Mouse (Mus musculus) neural tube, embryonic 13.5 days (tissue): Measurements from ENCODE around the gene Gbgt1. TPM values are rescaled to one million over a fixed set of nuclear protein-coding genes. Genes with fewer than 3 reads are reported as not detected.
"Not testable (repeated sequence)": the region's sequence is repeated elsewhere in the genome, so short reads cannot be mapped to it uniquely, and the experiment has no call there.

Experiments used
- ATAC-seq: fragments of 200-750 bp; cut with Nextera tagmentation; 2 replicates; pipeline ENCODE4 v1.8.0; 2017; ENCODE audit warnings: low read depth, mild to moderate bottlenecking, moderate TSS enrichment, moderate library complexity
- H3K27ac ChIP-seq: fragments of 300-500 bp; sonication (generic); replicated peaks from 2 replicates; pipeline ENCODE4 v1.5.1; 2015; ENCODE audit warnings: moderate library complexity, mild to moderate bottlenecking, inconsistent platforms
- H3K27me3 ChIP-seq: fragments of 300-500 bp; sonication (generic); 2 replicates; pipeline ENCODE4 v1.6.1; 2015; ENCODE audit warnings: mild to moderate bottlenecking, inconsistent platforms
- H3K36me3 ChIP-seq: fragments of 300-500 bp; sonication (generic); 2 replicates; pipeline ENCODE4 v1.6.1; 2015; ENCODE audit warnings: mild to moderate bottlenecking, inconsistent platforms
- H3K4me1 ChIP-seq: fragments of 300-500 bp; sonication (generic); replicated peaks from 2 replicates; pipeline ENCODE4 v1.6.1; 2015; ENCODE audit warnings: inconsistent platforms
- H3K4me2 ChIP-seq: fragments of 300-500 bp; sonication (generic); 2 replicates; pipeline ENCODE4 v1.6.1; 2015; ENCODE audit warnings: inconsistent platforms, mild to moderate bottlenecking, moderate library complexity
- H3K4me3 ChIP-seq: fragments of 300-500 bp; sonication (generic); 2 replicates; pipeline ENCODE4 v1.5.1; 2015; ENCODE audit warnings: mild to moderate bottlenecking, inconsistent platforms
- H3K9ac ChIP-seq: fragments of 300-500 bp; sonication (generic); 2 replicates; pipeline ENCODE4 v1.6.1; 2015; ENCODE audit warnings: moderate library complexity, mild to moderate bottlenecking, inconsistent platforms
- H3K9me3 ChIP-seq: fragments of 300-500 bp; sonication (generic); 2 replicates; pipeline ENCODE4 v1.6.1; 2016; ENCODE audit warnings: inconsistent platforms
- WGBS: fragments of 180-500 bp; shearing (Covaris S2); methylation state at CpG from one replicate; pipeline ENCODE4 v1.1.7; 2015; 5-methylcytosine and 5-hydroxymethylcytosine counted together
- polyA plus RNA-seq: library from polyadenylated mRNA; unstranded; fragments of >200 nt; fragmentation: Nextera tagmentation; extraction: Ambion mirVana; gene quantifications from 2 replicates; pipeline ENCODE4 v1.2.1, GENCODE M21; 2015

The Gbgt1 gene
- polyA plus RNA-seq, 1 experiment from 2014 or later: 1.7 TPM

- H3K27me3 ChIP-seq: no peaks in the 10 kb centered on the region
- no peaks in the 10 kb centered on the region for H3K9me3 ChIP-seq
- no peak overlapping the region for H3K4me3 ChIP-seq
- no peak for ATAC-seq
- no peak overlapping the region for H3K9ac ChIP-seq
- no peaks in the 10 kb centered on the region for H3K4me1 ChIP-seq
- H3K36me3 ChIP-seq: no peaks in the 10 kb centered on the region
- H3K4me2 ChIP-seq: no peak overlapping the region
- H3K27ac ChIP-seq: no peak overlapping the region
- WGBS: 83% methylated on average over 6 of the region's 6 CpGs
Observed at GRCm38 (mm10) chr2:28506291-28506690, 9.6 kb downstream of the Gbgt1 start.

- not testable (repeated sequence) for H3K27me3 ChIP-seq, H3K4me3 ChIP-seq, H3K27ac ChIP-seq, H3K4me2 ChIP-seq, ATAC-seq, H3K9ac ChIP-seq, H3K9me3 ChIP-seq
- peaks cover 35% of the 10 kb centered on the region for H3K4me1 ChIP-seq
- 0 out of 2 replicates have a peak, but pooled peaks cover 14% of the 10 kb centered on the region for H3K36me3 ChIP-seq
- whole genome bisulfite sequencing: 48% methylated on average over 5 of the region's 5 CpGs
Observed at GRCm38 (mm10) chr2:28511600-28511999, 14.9 kb downstream of the Gbgt1 start.

GRCm38 (mm10) chr2:28512798-28513401, 16.2 kb downstream of the Gbgt1 start, which contains the start of gene Ralgds:
Gene Ralgds, plus strand, starts transcription at chr2:28513125.
- Histone ChIP-seq H3K27ac (peak within 1 kb of the TSS; percentile 93), H3K4me2 (peak within 1 kb of the TSS; percentile 92), H3K4me1 (peaks cover 48% of the 10 kb centered on the region), H3K4me3 (peak within 1 kb of the TSS; percentile 92), H3K9me3 (no peaks in the 10 kb centered on the region), H3K9ac (peak within 1 kb of the TSS; percentile 99), H3K27me3 (no peaks in the 10 kb centered on the region), H3K36me3 (peaks cover 22% of the 10 kb centered on the region; the same call in 1 of the 2 replicates)
- ATAC-seq: peak; percentile 68
- WGBS: under 1% methylated on average over 47 of the region's 71 CpGs

- WGBS: 5% methylated on average over 47 of the region's 47 CpGs
- peaks cover 22% of the 10 kb centered on the region; the same call in 1 of the 2 replicates for H3K36me3 ChIP-seq
Observed at GRCm38 (mm10) chr2:28513431-28514370, 17.0 kb downstream of the Gbgt1 start.

GRCm38 (mm10) chr2:28514489-28514888, 17.8 kb downstream of the Gbgt1 start:
- peak overlapping the region; percentile 92 for H3K4me2 ChIP-seq
- no peaks in the 10 kb centered on the region for H3K9me3 ChIP-seq
- H3K9ac ChIP-seq: peak overlapping the region; percentile 99
- ATAC-seq: 0 out of 2 replicates have a peak, but pooled peaks have one; percentile 4
- H3K4me3 ChIP-seq: peak overlapping the region; percentile 92
- WGBS: 21% methylated on average over 5 of the region's 5 CpGs
- peak overlapping the region; percentile 93 for H3K27ac ChIP-seq
- no peaks in the 10 kb centered on the region for H3K27me3 ChIP-seq
- peaks cover 22% of the 10 kb centered on the region; the same call in 1 of the 2 replicates for H3K36me3 ChIP-seq
- peaks cover 63% of the 10 kb centered on the region for H3K4me1 ChIP-seq

More at GRCm38 (mm10) chr2:28513431-28514370, 17.0 kb downstream of the Gbgt1 start:
- H3K4me2 ChIP-seq: peak overlapping the region; percentile 92
- peak; percentile 46 for ATAC-seq
- peak overlapping the region; percentile 99 for H3K9ac ChIP-seq
- peak overlapping the region; percentile 93 for H3K27ac ChIP-seq
- H3K27me3 ChIP-seq: no peaks in the 10 kb centered on the region
- peaks cover 56% of the 10 kb centered on the region for H3K4me1 ChIP-seq
- H3K4me3 ChIP-seq: peak overlapping the region; percentile 92
- H3K9me3 ChIP-seq: no peaks in the 10 kb centered on the region

GRCm38 (mm10) chr2:28517206-28517909, 20.7 kb downstream of the Gbgt1 start:
- peaks cover 26% of the 10 kb centered on the region for H3K36me3 ChIP-seq
- no peaks in the 10 kb centered on the region for H3K27me3 ChIP-seq
- no peak overlapping the region for H3K4me3 ChIP-seq
- no peaks in the 10 kb centered on the region for H3K9me3 ChIP-seq
- H3K4me2 ChIP-seq: no peak overlapping the region
- ATAC-seq: no peak
- 0 out of 2 replicates have a peak overlapping the region, but pooled peaks have one; percentile 52 for H3K27ac ChIP-seq
- H3K9ac ChIP-seq: 0 out of 2 replicates have a peak overlapping the region, but pooled peaks have one; percentile 1
- WGBS: 39% methylated on average over 5 of the region's 5 CpGs
- peaks cover 90% of the 10 kb centered on the region for H3K4me1 ChIP-seq

- Histone ChIP-seq H3K27me3 (no peaks in the 10 kb centered on the region), H3K4me2 (peak overlapping the region; percentile 20; the same call in 1 of the 2 replicates), H3K36me3 (peaks cover 30% of the 10 kb centered on the region), H3K9ac (peak overlapping the region; percentile 1; the same call in 1 of the 2 replicates), H3K9me3 (no peaks in the 10 kb centered on the region), H3K4me1 (peaks cover 94% of the 10 kb centered on the region), H3K4me3 (no peak overlapping the region), H3K27ac (peak overlapping the region; percentile 52; the same call in 1 of the 2 replicates)
- 19% methylated on average over 2 of the region's 2 CpGs for WGBS
- no peak for ATAC-seq
Observed at GRCm38 (mm10) chr2:28518231-28518630, 21.5 kb downstream of the Gbgt1 start.

GRCm38 (mm10) chr2:28520581-28520980, 23.9 kb downstream of the Gbgt1 start:
- H3K27me3 ChIP-seq: no peaks in the 10 kb centered on the region
- no peak overlapping the region for H3K27ac ChIP-seq
- peaks cover 99% of the 10 kb centered on the region for H3K4me1 ChIP-seq
- no peak overlapping the region for H3K4me2 ChIP-seq
- H3K9me3 ChIP-seq: no peaks in the 10 kb centered on the region
- 72% methylated on average over 5 of the region's 5 CpGs for WGBS
- H3K9ac ChIP-seq: peak overlapping the region; percentile 4
- H3K4me3 ChIP-seq: no peak overlapping the region
- H3K36me3 ChIP-seq: peaks cover 25% of the 10 kb centered on the region
- ATAC-seq: no peak

- Histone ChIP-seq H3K9ac (peak overlapping the region; percentile 50; the same call in 1 of the 2 replicates), H3K27me3 (no peaks in the 10 kb centered on the region), H3K4me3 (no peak overlapping the region), H3K4me2 (no peak overlapping the region), H3K9me3 (no peaks in the 10 kb centered on the region), H3K27ac (no peak overlapping the region), H3K36me3 (peaks cover 16% of the 10 kb centered on the region), H3K4me1 (peaks cover 99% of the 10 kb centered on the region)
- 87% methylated on average over 6 of the region's 6 CpGs for WGBS
- no peak for ATAC-seq
Observed at GRCm38 (mm10) chr2:28521571-28522151, 25.0 kb downstream of the Gbgt1 start.

- 92% methylated on average over 4 of the region's 4 CpGs for WGBS
- no peaks in the 10 kb centered on the region for H3K9me3 ChIP-seq
- H3K4me2 ChIP-seq: no peak overlapping the region
- H3K27me3 ChIP-seq: no peaks in the 10 kb centered on the region
- H3K9ac ChIP-seq: no peak overlapping the region; the same call in 1 of the 2 replicates
- peaks cover 16% of the 10 kb centered on the region for H3K36me3 ChIP-seq
- H3K27ac ChIP-seq: no peak overlapping the region; the same call in 1 of the 2 replicates
- peaks cover 99% of the 10 kb centered on the region for H3K4me1 ChIP-seq
- no peak overlapping the region for H3K4me3 ChIP-seq
- ATAC-seq: no peak
Observed at GRCm38 (mm10) chr2:28522166-28522565, 25.5 kb downstream of the Gbgt1 start.

GRCm38 (mm10) chr2:28523643-28524117, 27.0 kb downstream of the Gbgt1 start:
- Histone ChIP-seq H3K9me3 (no peaks in the 10 kb centered on the region), H3K4me3 (no peak overlapping the region), H3K27me3 (no peaks in the 10 kb centered on the region), H3K4me1 (peaks cover 99% of the 10 kb centered on the region), H3K4me2 (no peak overlapping the region), H3K9ac (no peak overlapping the region), H3K27ac (peak overlapping the region; percentile 81), H3K36me3 (peaks cover 9% of the 10 kb centered on the region; the same call in 1 of the 2 replicates)
- ATAC-seq: peak; percentile 85
- WGBS: 9% methylated on average over 5 of the region's 5 CpGs
